Mouse (Mus musculus) testis, adult 2 months (tissue): ENCODE results near the gene Nav2. TPM values are rescaled to one million over a fixed set of nuclear protein-coding genes. Genes with fewer than 3 reads are reported as not detected.

Source experiments
- H3K27ac ChIP-seq: fragments of 200-500 bp; 2 replicates; pipeline ENCODE4 v1.5.1; 2012; ENCODE audit warnings: low read depth, low read length; ENCODE audit not compliant: control insufficient read depth, insufficient read depth
- H3K27me3 ChIP-seq: fragments of 200-500 bp; 2 replicates; pipeline ENCODE4 v1.6.1; 2012; ENCODE audit warnings: mild to moderate bottlenecking, low read length, moderate library complexity; ENCODE audit not compliant: control insufficient read depth, insufficient read depth
- H3K36me3 ChIP-seq: fragments of 200-500 bp; 2 replicates; pipeline ENCODE4 v1.6.1; 2012; ENCODE audit warnings: mild to moderate bottlenecking, low read length; ENCODE audit not compliant: control insufficient read depth, insufficient read depth
- H3K4me1 ChIP-seq: fragments of 200-500 bp; 2 replicates; pipeline ENCODE4 v1.6.1; 2012; ENCODE audit warnings: low read length; ENCODE audit not compliant: control insufficient read depth, insufficient read depth
- H3K4me3 ChIP-seq: fragments of 200-500 bp; 2 replicates; pipeline ENCODE4 v1.5.1; 2012; ENCODE audit warnings: low read depth, mild to moderate bottlenecking, low read length, moderate library complexity, mixed read lengths; ENCODE audit not compliant: control insufficient read depth
- CTCF ChIP-seq: fragments of 200-500 bp; IDR thresholded peaks from 2 replicates; pipeline ENCODE4 v1.5.1; 2012; ENCODE audit warnings: low read depth, mild to moderate bottlenecking, inconsistent platforms, low read length, moderate library complexity; ENCODE audit not compliant: control insufficient read depth, insufficient read depth, insufficient replicate concordance
- POLR2A ChIP-seq: fragments of 200-500 bp; IDR thresholded peaks from 2 replicates; pipeline ENCODE4 v1.6.1; 2012; ENCODE audit warnings: low read depth, mild to moderate bottlenecking, inconsistent platforms, low read length, moderate library complexity; ENCODE audit not compliant: control insufficient read depth
- polyA plus RNA-seq: library from polyadenylated mRNA; depleted of rRNA; stranded (reverse); fragments of >200 nt; gene quantifications from 2 replicates; pipeline ENCODE4 v1.2.3, GENCODE M21; 2012

The Nav2 gene
- polyA plus RNA-seq, 1 experiment, result 20.8 TPM

- Histone ChIP-seq H3K27ac (no peak overlapping the region), H3K4me3 (no peak overlapping the region), H3K4me1 (peaks cover 9% of the 10 kb centered on the region), H3K36me3 (no peaks in the 10 kb centered on the region), H3K27me3 (no peaks in the 10 kb centered on the region)
- TF ChIP-seq CTCF (no peak), POLR2A (no peak)
Measured at GRCm38 (mm10) chr7:49361465-49362090, 453.1 kb downstream of the Nav2 start.

- no peak for TF ChIP-seq CTCF
- Histone ChIP-seq H3K27ac (no peak overlapping the region), H3K4me3 (no peak overlapping the region), H3K4me1 (peaks cover 11% of the 10 kb centered on the region), H3K36me3 (no peaks in the 10 kb centered on the region), H3K27me3 (no peaks in the 10 kb centered on the region)
Measured at GRCm38 (mm10) chr7:49364486-49365162, 456.1 kb downstream of the Nav2 start.

- no peak for TF ChIP-seq POLR2A
- no peak for TF ChIP-seq CTCF
- Histone ChIP-seq H3K4me1 (0 out of 2 replicates have a peak, but pooled peaks cover 2% of the 10 kb centered on the region), H3K36me3 (no peaks in the 10 kb centered on the region), H3K4me3 (no peak overlapping the region), H3K27ac (no peak overlapping the region), H3K27me3 (no peaks in the 10 kb centered on the region)
Measured at GRCm38 (mm10) chr7:49368590-49368989, 460.1 kb downstream of the Nav2 start.

- Histone ChIP-seq H3K4me3 (no peak overlapping the region), H3K4me1 (0 out of 2 replicates have a peak, but pooled peaks cover 2% of the 10 kb centered on the region), H3K27ac (no peak overlapping the region), H3K36me3 (no peaks in the 10 kb centered on the region), H3K27me3 (no peaks in the 10 kb centered on the region)
- TF ChIP-seq CTCF (no peak), POLR2A (no peak)
Measured at GRCm38 (mm10) chr7:49369006-49369405, 460.5 kb downstream of the Nav2 start.

- H3K4me3 ChIP-seq, result no peak overlapping the region
- no peaks in the 10 kb centered on the region for H3K27me3 ChIP-seq
- no peaks in the 10 kb centered on the region for H3K36me3 ChIP-seq
- 0 out of 2 replicates have a peak, but pooled peaks cover 2% of the 10 kb centered on the region for H3K4me1 ChIP-seq
- TF ChIP-seq CTCF (no peak), POLR2A (no peak)
- H3K27ac ChIP-seq, result no peak overlapping the region
Measured at GRCm38 (mm10) chr7:49369809-49370473, 461.4 kb downstream of the Nav2 start.

GRCm38 (mm10) chr7:49371345-49371744, 462.8 kb downstream of the Nav2 start:
- TF ChIP-seq POLR2A, result no peak
- no peak for TF ChIP-seq CTCF
- H3K27ac ChIP-seq, result no peak overlapping the region
- H3K36me3 ChIP-seq, result no peaks in the 10 kb centered on the region
- H3K27me3 ChIP-seq, result no peaks in the 10 kb centered on the region
- H3K4me1 ChIP-seq, result 0 out of 2 replicates have a peak, but pooled peaks cover 2% of the 10 kb centered on the region
- no peak overlapping the region for H3K4me3 ChIP-seq

- H3K4me3 ChIP-seq, result no peak overlapping the region
- H3K27me3 ChIP-seq, result no peaks in the 10 kb centered on the region
- TF ChIP-seq CTCF (no peak), POLR2A (no peak)
- H3K4me1 ChIP-seq, result 0 out of 2 replicates have a peak, but pooled peaks cover 2% of the 10 kb centered on the region
- H3K27ac ChIP-seq, result no peak overlapping the region
- H3K36me3 ChIP-seq, result no peaks in the 10 kb centered on the region
Measured at GRCm38 (mm10) chr7:49371972-49372371, 463.5 kb downstream of the Nav2 start.
